Mouse (Mus musculus) heart, adult 2 months (tissue): ENCODE measurements at regions not wholly inside any gene's neighbourhood (a gene's known extent, or its start where the extent isn't known, plus 50 kb on each side); places are given as distances from the start of the nearest gene placed in this dataset.

Experiments used
- DNase-seq, 2 experiments: peaks; one replicate each; pipeline ENCODE4 v3.0.0; 2021
- H3K27ac ChIP-seq: fragments of 200-600 bp; 2 replicates; pipeline ENCODE4 v1.8.1; 2022
- H3K27me3 ChIP-seq: fragments of 200-500 bp; 2 replicates; pipeline ENCODE4 v1.6.1; 2012; ENCODE audit warnings: mild to moderate bottlenecking, low read length, inconsistent platforms, mixed read lengths; ENCODE audit not compliant: control insufficient read depth, insufficient read depth
- H3K36me3 ChIP-seq: fragments of 200-500 bp; 2 replicates; pipeline ENCODE4 v1.6.1; 2012; ENCODE audit warnings: low read length, inconsistent platforms; ENCODE audit not compliant: control insufficient read depth, insufficient read depth
- H3K4me1 ChIP-seq: fragments of 200-500 bp; 2 replicates; pipeline ENCODE4 v1.6.1; 2011; ENCODE audit warnings: low read length; ENCODE audit not compliant: control insufficient read depth, insufficient read depth
- H3K4me3 ChIP-seq: fragments of 200-600 bp; 2 replicates; pipeline ENCODE4 v1.8.1; 2022
- H3K79me2 ChIP-seq: fragments of 200-500 bp; replicated peaks from 2 replicates; pipeline ENCODE4 v1.6.1; 2012; ENCODE audit warnings: mild to moderate bottlenecking, inconsistent platforms, low read length, moderate library complexity, mixed read lengths; ENCODE audit not compliant: control insufficient read depth, insufficient read depth
- H3K9ac ChIP-seq: fragments of 200-500 bp; 2 replicates; pipeline ENCODE4 v1.6.1; 2012; ENCODE audit warnings: low read depth, mild to moderate bottlenecking, control low read depth, inconsistent platforms, low read length, mixed read lengths
- CTCF ChIP-seq: fragments of 200-600 bp; IDR thresholded peaks from 2 replicates; pipeline ENCODE4 v1.8.1; 2022; ENCODE audit warnings: antibody characterized with exemption, mild to moderate bottlenecking, moderate library complexity
- EP300 ChIP-seq: fragments of 200-500 bp; IDR thresholded peaks from 2 replicates; pipeline ENCODE4 v1.6.1; 2011; ENCODE audit warnings: low read depth, low read length, control low read depth; ENCODE audit not compliant: insufficient read depth
- POLR2A ChIP-seq: fragments of 200-500 bp; IDR thresholded peaks from 2 replicates; pipeline ENCODE4 v1.6.1; 2011; ENCODE audit warnings: mild to moderate bottlenecking, low read depth, low read length, control low read depth; ENCODE audit not compliant: insufficient read depth
- WGBS: fragments of 180-500 bp; shearing (Covaris S2); methylation state at CpG from one replicate; pipeline ENCODE4 v1.1.7; 2018; 5-methylcytosine and 5-hydroxymethylcytosine counted together
- intact Hi-C: fragments of 180-260 bp; cut with DNase I; formaldehyde crosslinking; loops from one replicate; pipeline ENCODE4 v1.15.1; 2025

DNA sequence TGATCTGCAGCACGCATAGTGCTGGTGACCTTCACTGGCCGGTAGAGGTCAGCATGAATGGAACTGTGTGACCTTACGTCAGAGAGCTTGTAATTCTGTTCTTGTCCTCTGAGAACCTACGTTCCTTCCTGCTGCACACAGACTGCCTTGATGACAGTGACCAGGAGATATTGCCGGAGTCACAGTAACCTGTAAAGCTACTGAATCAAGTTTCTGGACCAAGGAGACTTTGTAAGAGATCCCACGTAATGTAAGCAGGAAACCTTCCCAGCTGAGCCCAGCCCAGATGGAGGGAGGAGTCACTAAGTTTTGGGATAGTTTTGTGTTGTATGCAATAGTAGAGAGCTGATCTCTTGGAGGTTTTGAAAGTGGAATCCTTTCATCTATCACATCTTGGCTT lies 117.4 kb upstream of the Lyplal1 start:
- TF ChIP-seq POLR2A (no peak), CTCF (peak; percentile 20; the same call in 1 of the 2 replicates)

DNA sequence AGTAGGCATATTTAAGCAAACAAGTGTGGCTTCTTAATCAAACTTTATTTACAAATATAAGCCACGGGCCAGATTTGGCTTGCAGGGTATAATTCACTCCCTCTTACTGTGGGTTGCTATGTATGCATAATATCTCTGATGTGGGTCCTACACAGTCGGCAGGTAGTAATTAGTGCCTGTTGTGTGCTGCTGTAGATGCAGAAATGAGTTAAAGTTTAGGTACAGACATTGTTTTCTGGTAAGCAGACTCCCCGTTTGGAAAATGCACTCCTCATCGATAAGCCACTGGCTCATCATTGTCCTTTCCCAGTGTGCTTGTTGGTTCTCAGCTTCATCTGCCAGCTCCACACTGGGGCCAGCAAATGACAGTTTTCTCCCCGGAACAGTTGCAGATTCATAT lies 113.4 kb upstream of the Lyplal1 start:
- no peak for DNase-seq
- Histone ChIP-seq H3K27ac (no peak overlapping the region), H3K4me1 (0 out of 2 replicates have a peak, but pooled peaks cover 1% of the 10 kb centered on the region), H3K4me3 (no peak overlapping the region), H3K9ac (no peak overlapping the region), H3K79me2 (no peaks in the 10 kb centered on the region), H3K27me3 (no peaks in the 10 kb centered on the region), H3K36me3 (no peaks in the 10 kb centered on the region)
- 71% methylated on average over 5 of the region's 5 CpGs for WGBS
- no peak for TF ChIP-seq CTCF
- no peak for TF ChIP-seq EP300
- TF ChIP-seq POLR2A = no peak
- intact Hi-C loops = no loop called here

More for the DNA sequence above, 117.4 kb upstream of the Lyplal1 start:
- Histone ChIP-seq H3K36me3 (no peaks in the 10 kb centered on the region), H3K9ac (no peak overlapping the region), H3K4me1 (0 out of 2 replicates have a peak, but pooled peaks cover 1% of the 10 kb centered on the region), H3K79me2 (no peaks in the 10 kb centered on the region), H3K4me3 (no peak overlapping the region), H3K27me3 (no peaks in the 10 kb centered on the region), H3K27ac (no peak overlapping the region)
- intact Hi-C loops = no loop called here
- WGBS = 65% methylated on average over 6 of the region's 6 CpGs
- no peak for DNase-seq

DNA sequence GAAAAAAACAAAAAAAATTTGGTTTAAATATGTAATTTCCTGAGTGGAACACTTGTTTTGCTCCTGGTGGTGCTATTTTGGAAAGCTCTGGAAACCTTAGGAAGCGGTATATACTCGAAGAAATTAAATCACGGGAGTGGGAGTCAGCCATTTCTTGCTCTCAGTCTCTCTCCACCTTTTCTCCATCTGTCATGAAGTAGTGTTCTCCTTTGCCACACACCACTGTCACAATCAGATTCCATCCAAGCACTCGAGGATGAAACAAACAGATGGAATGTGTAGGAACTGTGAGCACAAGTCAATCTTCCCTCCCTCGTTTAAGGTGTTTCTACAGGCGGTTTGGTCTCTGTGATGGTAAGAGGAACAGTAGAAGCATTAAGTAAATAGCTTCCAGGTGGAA lies 112.7 kb upstream of the Lyplal1 start:
- TF ChIP-seq POLR2A = no peak
- TF ChIP-seq CTCF = no peak
- TF ChIP-seq EP300 = no peak
- Histone ChIP-seq H3K27ac (no peak overlapping the region), H3K36me3 (no peaks in the 10 kb centered on the region), H3K9ac (no peak overlapping the region), H3K27me3 (no peaks in the 10 kb centered on the region), H3K79me2 (no peaks in the 10 kb centered on the region), H3K4me1 (0 out of 2 replicates have a peak, but pooled peaks cover 1% of the 10 kb centered on the region), H3K4me3 (no peak overlapping the region)
- WGBS = 80% methylated on average over 6 of the region's 6 CpGs
- DNase-seq = no peak
- intact Hi-C loops = no loop called here

DNA sequence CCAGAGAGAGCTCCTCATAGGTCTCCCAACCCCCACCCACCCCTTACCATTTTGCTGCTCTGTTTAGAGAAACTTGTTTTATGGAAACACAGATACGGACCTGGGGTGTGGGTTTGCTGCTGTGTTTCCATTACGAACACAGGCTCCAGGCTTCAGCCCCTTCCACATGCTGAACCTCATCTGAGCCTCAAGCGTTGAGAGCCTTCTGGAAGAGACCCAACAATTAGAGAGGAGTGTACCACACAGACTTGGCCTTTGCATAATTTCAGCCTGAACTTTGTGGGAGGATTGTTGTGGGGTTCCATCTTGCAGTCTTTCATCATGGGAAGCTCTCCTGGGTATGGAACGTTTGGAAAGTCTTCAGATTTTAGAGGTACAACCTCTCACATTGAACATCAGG lies 111.3 kb upstream of the Lyplal1 start:
- 0 out of 2 replicates have a peak, but pooled peaks cover 1% of the 10 kb centered on the region for H3K4me1 ChIP-seq
- H3K79me2 ChIP-seq = no peaks in the 10 kb centered on the region
- H3K9ac ChIP-seq = no peak overlapping the region
- intact Hi-C loops = no loop called here
- no peak for DNase-seq
- TF ChIP-seq CTCF = no peak
- no peak for TF ChIP-seq EP300
- no peak for TF ChIP-seq POLR2A
- no peaks in the 10 kb centered on the region for H3K27me3 ChIP-seq
- 65% methylated on average over 4 of the region's 4 CpGs for WGBS
- no peak overlapping the region for H3K4me3 ChIP-seq
- no peak overlapping the region for H3K27ac ChIP-seq
- no peaks in the 10 kb centered on the region for H3K36me3 ChIP-seq

DNA sequence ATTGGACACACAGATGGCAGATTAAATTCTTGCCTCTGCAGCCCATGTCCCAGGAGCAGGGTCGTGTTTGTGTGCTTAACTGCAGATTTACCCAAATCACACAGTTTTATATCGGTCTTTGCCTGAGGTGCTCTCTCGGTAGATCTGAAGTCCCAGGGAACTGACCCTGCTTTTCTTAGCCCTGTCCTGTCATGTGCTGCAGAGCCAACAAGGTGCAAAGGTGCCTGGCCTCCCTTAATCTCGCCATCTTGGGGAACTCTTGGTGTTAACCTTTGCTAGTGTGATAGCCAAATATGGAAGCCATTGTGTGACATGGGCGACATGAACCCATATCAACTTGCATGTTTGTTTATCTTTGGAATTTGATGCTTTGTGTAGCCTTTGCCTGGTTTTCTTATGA lies 107.1 kb upstream of the Lyplal1 start:
- no peak overlapping the region for H3K9ac ChIP-seq
- TF ChIP-seq POLR2A (no peak), EP300 (no peak), CTCF (no peak)
- no peaks in the 10 kb centered on the region for H3K36me3 ChIP-seq
- DNase-seq = no peak
- 49% methylated on average over 5 of the region's 5 CpGs for WGBS
- no peaks in the 10 kb centered on the region; the same call in 1 of the 2 replicates for H3K4me1 ChIP-seq
- H3K4me3 ChIP-seq = no peak overlapping the region
- H3K27me3 ChIP-seq = no peaks in the 10 kb centered on the region
- H3K27ac ChIP-seq = no peak overlapping the region
- H3K79me2 ChIP-seq = no peaks in the 10 kb centered on the region
- intact Hi-C loops = no loop called here

DNA sequence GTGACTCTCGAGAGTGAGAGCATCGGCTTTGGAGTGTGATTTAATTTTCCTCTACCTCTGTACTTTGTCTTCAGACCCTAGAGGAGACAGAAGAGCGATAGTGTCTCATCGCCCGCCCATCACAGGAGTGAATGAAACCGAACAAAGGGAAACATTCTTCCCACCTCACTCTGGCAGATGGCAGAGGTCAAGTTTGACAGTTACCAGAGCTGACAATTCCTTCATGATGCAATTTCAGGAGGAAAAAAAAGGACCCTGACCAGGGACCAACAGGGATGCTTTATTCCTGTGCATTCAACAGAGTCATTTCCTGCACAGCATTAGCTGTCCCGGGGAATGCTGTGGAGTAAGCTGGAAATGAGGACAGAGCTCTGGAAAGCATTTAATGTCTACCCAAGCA lies 106.3 kb upstream of the Lyplal1 start:
- Histone ChIP-seq H3K36me3 (no peaks in the 10 kb centered on the region), H3K27ac (no peak overlapping the region), H3K27me3 (no peaks in the 10 kb centered on the region), H3K4me1 (no peaks in the 10 kb centered on the region; the same call in 1 of the 2 replicates), H3K79me2 (no peaks in the 10 kb centered on the region), H3K9ac (no peak overlapping the region), H3K4me3 (no peak overlapping the region)
- intact Hi-C loops = no loop called here
- no peak for DNase-seq
- WGBS = 40% methylated on average over 7 of the region's 7 CpGs
- TF ChIP-seq CTCF (no peak), EP300 (no peak), POLR2A (no peak)
